Mouse (Mus musculus): Measurements from ENCODE around the gene Olfr818.
"Not testable (repeated sequence)": the region's sequence is repeated elsewhere in the genome, so short reads cannot be mapped to it uniquely, and the experiment has no call there.

GRCm38 (mm10) chr10:129905767-129906166 lies 43.1 kb downstream of the Olfr818 start, which contains the start of gene Olfr815:
- TF ChIP-seq CTCF, EP300 (IDR thresholded peaks at IDR 0.05): not testable (repeated sequence)
